Comparison of ENCODE assay signal across 8 mouse cellular contexts in the genomic region with DNA sequence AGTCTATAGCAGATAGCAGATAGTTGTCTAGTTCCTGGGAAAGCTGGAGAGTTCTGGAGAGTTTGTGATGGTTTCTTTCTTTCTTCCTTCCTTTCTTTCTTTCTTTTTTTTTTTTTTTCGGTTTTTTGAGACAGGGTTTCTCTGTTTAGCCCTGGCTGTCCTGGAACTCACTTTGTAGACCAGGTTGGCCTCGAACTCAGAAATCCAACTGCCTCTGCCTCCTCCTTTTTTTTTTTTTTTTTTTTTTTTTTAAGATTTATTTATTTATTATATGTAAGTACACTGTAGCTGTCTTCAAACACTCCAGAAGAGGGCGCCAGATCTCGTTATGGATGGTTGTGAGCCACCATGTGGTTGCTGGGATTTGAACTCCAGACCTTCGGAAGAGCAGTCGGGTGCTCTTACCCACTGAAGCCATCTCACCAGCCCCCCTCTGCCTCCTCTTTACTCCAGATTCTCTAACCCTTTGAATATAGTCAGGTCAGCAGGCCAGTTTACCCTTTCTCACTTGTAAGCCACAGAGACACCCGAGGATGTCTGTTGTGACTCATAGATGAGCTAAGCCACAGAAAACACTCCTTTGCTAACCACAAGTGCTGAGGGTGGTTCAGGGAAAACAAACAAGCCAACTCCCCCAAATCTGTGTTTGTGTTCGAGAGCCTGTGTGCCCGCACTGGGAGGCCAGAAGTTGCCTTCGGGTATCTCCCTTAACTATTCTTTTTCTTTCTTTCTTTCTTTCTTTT. TPM values are rescaled to one million over a fixed set of nuclear protein-coding genes. Genes with fewer than 3 reads are reported as not detected.
A peak's percentile ranks its signal among the peaks of the same experiment; 100 is the strongest.
DNase-seq lines count a peak whose midpoint lies in the region; ATAC-seq and TF ChIP-seq lines count a peak whose summit lies in the region.
"Not testable (repeated sequence)": the region's sequence is repeated elsewhere in the genome, so short reads cannot be mapped to it uniquely, and the experiment has no call there.

No protein-coding gene starts in this region.

- H3K9me3 ChIP-seq in liver, embryonic 13.5 days (replicated peaks) = not testable (repeated sequence)

- H3K4me2 ChIP-seq in liver, embryonic 13.5 days = not testable (repeated sequence)

- WGBS in liver, embryonic 13.5 days (ENCODE audit: insufficient replicate concordance) = 69% methylated on average over 10 of the region's 10 CpGs

- not testable (repeated sequence) for H3K4me3 ChIP-seq in embryonic fibroblast, embryonic 13.5 days (ENCODE audit: insufficient read depth, low read length); liver, embryonic 13.5 days (replicated peaks)

- 0 out of 2 replicates have a peak overlapping the region, but pooled peaks have one; percentile 78 for H3K9ac ChIP-seq in liver, embryonic 13.5 days

- not testable (repeated sequence) for H3K36me3 ChIP-seq in liver, embryonic 13.5 days

- not testable (repeated sequence) for H3K4me1 ChIP-seq in embryonic fibroblast, embryonic 13.5 days (ENCODE audit: control insufficient read depth, insufficient read depth, low read length)
- peaks cover 29% of the 10 kb centered on the region for H3K4me1 ChIP-seq in liver, embryonic 13.5 days (replicated peaks)

- ATAC-seq in liver, embryonic 13.5 days (ENCODE audit: low read depth) = not testable (repeated sequence)
- ATAC-seq in monocyte, adult 5-6 weeks (replicated peaks; ENCODE audit: insufficient number of reproducible peaks, low FRiP score, low TSS enrichment, poor library complexity, severe bottlenecking) = peak; percentile 59

- not testable (repeated sequence) for TF ChIP-seq CTCF in embryonic fibroblast, embryonic 13.5 days (IDR thresholded peaks at IDR 0.05; ENCODE audit: borderline replicate concordance, insufficient read depth, low read length)

- peak overlapping the region; percentile 93 for H3K27ac ChIP-seq in embryonic fibroblast, embryonic 13.5 days (ENCODE audit: insufficient read depth, low read length)
- peak overlapping the region; percentile 84; the same call in 1 of the 2 replicates for H3K27ac ChIP-seq in liver, embryonic 13.5 days

- peak; percentile 17 to 20 for DNase-seq in B cell, adult 2 months
- DNase-seq in MN1 (ENCODE audit: low spot score) = peak; percentile 74
- peak; percentile 20 for DNase-seq in adrenal gland, postnatal 14 days
- peak; percentile 84 for DNase-seq in induced T-regulatory cell, adult 2 months (ENCODE audit: low read depth)
- DNase-seq in liver, embryonic 13.5 days = not testable (repeated sequence)
- peak; percentile 11 for DNase-seq in thymus, postnatal 0 days (ENCODE audit: low spot score)

- H3K27me3 ChIP-seq in liver, embryonic 13.5 days = not testable (repeated sequence)

- TF ChIP-seq POLR2A in embryonic fibroblast, embryonic 13.5 days (IDR thresholded peaks at IDR 0.05; ENCODE audit: low read depth, low read length) = not testable (repeated sequence)

RNA-seq across cellular contexts. Expression of a gene that starts 1.4 kb away (rescaled TPM):
- 159 and 169 TPM in 2 replicates for total RNA-seq in adrenal gland, postnatal 14 days (2021)
- polyA plus RNA-seq in embryonic fibroblast, embryonic 13.5 days (2011; ENCODE audit: insufficient read length, low read depth, missing spikeins) = 514 and 525 TPM in 2 replicates
- 98.0 and 104 TPM in 2 replicates for polyA plus RNA-seq in liver, embryonic 13.5 days (2015; fragmentation: Nextera tagmentation; extraction: Ambion mirVana)
- 321 to 443 TPM (median 357 TPM) in 3 replicates for total RNA-seq in monocyte, adult 5-6 weeks (2017)
- polyA plus RNA-seq in thymus, postnatal 0 days (2015; fragmentation: Nextera tagmentation; extraction: Ambion mirVana) = 88.2 and 96.4 TPM in 2 replicates

RNA-seq across cellular contexts. Expression of a gene that starts 25.4 kb away (rescaled TPM):
- total RNA-seq in adrenal gland, postnatal 14 days (2021) = 14.1 and 15.0 TPM in 2 replicates
- 62.4 and 64.1 TPM in 2 replicates for polyA plus RNA-seq in embryonic fibroblast, embryonic 13.5 days (2011; ENCODE audit: insufficient read length, low read depth, missing spikeins)
- polyA plus RNA-seq in liver, embryonic 13.5 days (2015; fragmentation: Nextera tagmentation; extraction: Ambion mirVana) = 1.9 and 2.3 TPM in 2 replicates
- total RNA-seq in monocyte, adult 5-6 weeks (2017) = 0.29 to 7.2 TPM (median 0.53 TPM) in 3 replicates
- 2.6 and 2.9 TPM in 2 replicates for polyA plus RNA-seq in thymus, postnatal 0 days (2015; fragmentation: Nextera tagmentation; extraction: Ambion mirVana)

Comparison
In these comparisons a context has a peak if more than half of its experiments do, and no peak if none do; other contexts are left out.
1. RNA of a gene that starts 25.4 kb away (polyA plus RNA-seq): 62.4 to 64.1 TPM in embryonic fibroblast, embryonic 13.5 days; 2.6 to 2.9 TPM in thymus, postnatal 0 days and 1.9 to 2.3 TPM in liver, embryonic 13.5 days; every median in the first group is over 10 times any median in the second.